Mouse (Mus musculus): Measurements from ENCODE around the gene Hbs1l. TPM values are rescaled to one million over a fixed set of nuclear protein-coding genes. Genes with fewer than 3 reads are reported as not detected.
"Not testable (repeated sequence)": the region's sequence is repeated elsewhere in the genome, so short reads cannot be mapped to it uniquely, and the experiment has no call there.

Hbs1l gene
- total and polyA plus RNA-seq, 3 experiments, result 13.5 to 79.7 (median 72.9) TPM

DNA sequence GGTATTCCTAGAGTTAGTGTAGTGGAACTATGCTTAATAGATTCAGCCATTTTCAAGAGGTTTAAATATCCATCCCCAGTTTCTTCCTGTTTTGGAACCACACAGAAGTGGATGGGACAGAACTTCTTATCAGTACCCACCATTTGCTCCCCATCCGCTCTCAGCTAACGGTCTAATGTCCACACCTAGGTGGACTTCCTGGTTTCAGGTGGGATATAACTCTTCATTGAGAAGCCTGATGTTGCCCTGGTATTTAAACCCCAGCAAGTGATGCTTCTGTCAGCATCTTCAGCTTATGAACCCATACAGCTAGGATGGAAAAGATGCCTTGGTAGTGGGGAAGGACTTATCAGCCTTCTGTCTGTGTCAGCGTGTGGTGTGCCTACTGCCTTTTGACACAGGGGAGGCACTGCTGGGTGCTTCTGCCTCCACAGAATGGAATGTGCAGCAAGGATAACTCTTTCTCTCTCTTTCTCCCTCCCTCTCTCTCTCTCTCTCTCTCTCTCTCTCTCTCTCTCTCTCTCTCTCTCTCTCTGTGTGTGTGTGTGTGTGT is 89.4 kb downstream of the Hbs1l start:
- intact Hi-C loops (cut with DNase I), result loop anchor here (2.0 to 10.0 kb wide), 2 partner anchors 76 to 210 kb away; partner anchors contain the start of gene 1700020N01Rik
- WGBS, result 61% methylated on average over 3 of the region's 3 CpGs

DNA sequence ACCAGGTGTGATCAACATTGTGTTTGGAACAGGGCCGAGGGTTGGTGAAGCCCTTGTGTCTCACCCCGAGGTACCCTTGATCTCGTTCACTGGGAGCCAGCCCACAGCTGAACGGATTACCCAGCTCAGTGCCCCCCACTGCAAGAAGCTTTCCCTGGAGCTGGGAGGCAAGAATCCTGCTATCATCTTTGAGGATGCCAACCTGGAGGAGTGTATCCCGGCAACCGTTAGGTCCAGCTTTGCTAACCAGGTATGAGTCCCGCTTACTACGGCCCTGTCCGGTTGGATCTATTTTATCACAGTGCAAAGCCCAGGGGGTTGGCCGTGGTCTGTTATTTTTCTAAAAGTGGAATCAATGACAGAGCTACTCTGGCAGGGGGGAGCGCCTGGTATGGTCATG is 93.3 kb downstream of the Hbs1l start:
- Histone ChIP-seq H3K9ac (ENCODE audit: low read depth, low read length) (no peak overlapping the region), H3K27me3 (ENCODE audit: control insufficient read depth, insufficient read depth, low read length) (no peaks in the 10 kb centered on the region), H3K4me1 (ENCODE audit: control insufficient read depth, insufficient read depth, low read length) (no peaks in the 10 kb centered on the region), H3K27ac (no peak overlapping the region), H3K36me3 (ENCODE audit: control insufficient read depth, insufficient read depth, low read length) (no peaks in the 10 kb centered on the region), H3K4me3 (no peak overlapping the region), H3K79me2 (replicated peaks; ENCODE audit: control insufficient read depth, insufficient read depth, low read length) (no peaks in the 10 kb centered on the region)
- WGBS, result 90% methylated on average over 11 of the region's 11 CpGs
- intact Hi-C loops (cut with DNase I), result loop anchor here (10.0 kb wide), 1 partner anchor 206 kb away; the partner anchor contains the start of gene 1700020N01Rik
- DNase-seq, result no peak
- TF ChIP-seq EP300 (IDR thresholded peaks at IDR 0.05; ENCODE audit: insufficient read depth, low read depth, low read length), result no peak
- no peak for TF ChIP-seq POLR2A (IDR thresholded peaks at IDR 0.05; ENCODE audit: insufficient read depth, low read depth, low read length)
- TF ChIP-seq CTCF (IDR thresholded peaks at IDR 0.05), result no peak

More for the DNA sequence above, 89.4 kb downstream of the Hbs1l start:
- H3K27me3 ChIP-seq (ENCODE audit: control insufficient read depth, insufficient read depth, low read length), result no peaks in the 10 kb centered on the region
- H3K4me1 ChIP-seq (ENCODE audit: control insufficient read depth, insufficient read depth, low read length), result no peaks in the 10 kb centered on the region
- H3K36me3 ChIP-seq (ENCODE audit: control insufficient read depth, insufficient read depth, low read length), result no peaks in the 10 kb centered on the region
- H3K4me3 ChIP-seq, result no peak overlapping the region
- no peak for DNase-seq
- H3K9ac ChIP-seq (ENCODE audit: low read depth, low read length), result no peak overlapping the region
- no peaks in the 10 kb centered on the region for H3K79me2 ChIP-seq (replicated peaks; ENCODE audit: control insufficient read depth, insufficient read depth, low read length)
- no peak overlapping the region for H3K27ac ChIP-seq
- TF ChIP-seq EP300 (IDR thresholded peaks at IDR 0.05; ENCODE audit: insufficient read depth, low read depth, low read length) (no peak), POLR2A (IDR thresholded peaks at IDR 0.05; ENCODE audit: insufficient read depth, low read depth, low read length) (no peak), CTCF (IDR thresholded peaks at IDR 0.05) (no peak)

DNA sequence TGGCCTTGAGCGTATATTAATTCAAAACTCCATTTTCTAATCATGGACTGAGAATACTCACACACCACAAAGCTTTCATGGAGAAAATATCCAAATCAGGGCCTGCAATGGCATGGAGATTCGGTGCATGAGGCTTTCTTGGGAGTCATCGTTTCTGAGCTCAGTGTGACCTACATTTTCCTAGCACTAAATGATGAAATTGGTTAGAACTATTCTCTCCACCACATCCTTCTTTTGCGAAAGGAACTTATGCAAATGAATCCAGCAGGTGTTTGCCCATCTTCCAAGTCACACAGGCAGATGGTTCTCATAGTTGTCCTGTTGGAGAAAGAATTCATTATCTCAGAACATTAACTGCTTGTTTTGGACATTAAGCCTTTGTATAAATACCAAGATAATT is 94.7 kb downstream of the Hbs1l start:
- no peak for DNase-seq
- TF ChIP-seq EP300 (IDR thresholded peaks at IDR 0.05; ENCODE audit: insufficient read depth, low read depth, low read length) (no peak), CTCF (IDR thresholded peaks at IDR 0.05) (no peak), POLR2A (IDR thresholded peaks at IDR 0.05; ENCODE audit: insufficient read depth, low read depth, low read length) (no peak)
- intact Hi-C loops (cut with DNase I), result no loop called here
- Histone ChIP-seq H3K4me3 (no peak overlapping the region), H3K36me3 (ENCODE audit: control insufficient read depth, insufficient read depth, low read length) (no peaks in the 10 kb centered on the region), H3K4me1 (ENCODE audit: control insufficient read depth, insufficient read depth, low read length) (no peaks in the 10 kb centered on the region), H3K27ac (no peak overlapping the region), H3K9ac (ENCODE audit: low read depth, low read length) (no peak overlapping the region), H3K27me3 (ENCODE audit: control insufficient read depth, insufficient read depth, low read length) (no peaks in the 10 kb centered on the region), H3K79me2 (replicated peaks; ENCODE audit: control insufficient read depth, insufficient read depth, low read length) (no peaks in the 10 kb centered on the region)
- WGBS, result 92% methylated on average over 4 of the region's 4 CpGs

DNA sequence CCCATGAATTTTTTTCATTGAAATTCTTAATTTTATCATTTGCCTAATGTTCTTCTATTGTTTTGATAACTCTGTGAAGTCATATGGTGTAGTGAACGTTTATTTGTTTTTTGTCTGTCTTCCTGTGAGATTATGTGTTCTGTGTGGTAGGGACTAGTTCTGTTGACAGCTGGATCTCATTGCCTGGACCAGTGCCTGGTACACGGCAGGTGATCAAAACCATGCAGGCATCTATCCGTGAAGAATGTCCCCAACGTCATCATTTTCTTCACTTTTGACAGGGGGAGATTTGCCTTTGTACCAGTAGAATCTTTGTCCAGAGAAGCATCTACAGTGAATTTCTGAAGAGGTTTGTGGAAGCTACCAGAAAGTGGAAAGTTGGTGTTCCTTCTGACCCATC is 95.5 kb downstream of the Hbs1l start:
- TF ChIP-seq CTCF (IDR thresholded peaks at IDR 0.05), result no peak
- TF ChIP-seq POLR2A (IDR thresholded peaks at IDR 0.05; ENCODE audit: insufficient read depth, low read depth, low read length), result no peak
- TF ChIP-seq EP300 (IDR thresholded peaks at IDR 0.05; ENCODE audit: insufficient read depth, low read depth, low read length), result no peak
- DNase-seq, result no peak
- Histone ChIP-seq H3K4me3 (no peak overlapping the region), H3K36me3 (ENCODE audit: control insufficient read depth, insufficient read depth, low read length) (no peaks in the 10 kb centered on the region), H3K4me1 (ENCODE audit: control insufficient read depth, insufficient read depth, low read length) (no peaks in the 10 kb centered on the region), H3K9ac (ENCODE audit: low read depth, low read length) (no peak overlapping the region), H3K27me3 (ENCODE audit: control insufficient read depth, insufficient read depth, low read length) (no peaks in the 10 kb centered on the region), H3K27ac (no peak overlapping the region), H3K79me2 (replicated peaks; ENCODE audit: control insufficient read depth, insufficient read depth, low read length) (no peaks in the 10 kb centered on the region)
- 44% methylated on average over 4 of the region's 4 CpGs for WGBS
- intact Hi-C loops (cut with DNase I), result no loop called here

DNA sequence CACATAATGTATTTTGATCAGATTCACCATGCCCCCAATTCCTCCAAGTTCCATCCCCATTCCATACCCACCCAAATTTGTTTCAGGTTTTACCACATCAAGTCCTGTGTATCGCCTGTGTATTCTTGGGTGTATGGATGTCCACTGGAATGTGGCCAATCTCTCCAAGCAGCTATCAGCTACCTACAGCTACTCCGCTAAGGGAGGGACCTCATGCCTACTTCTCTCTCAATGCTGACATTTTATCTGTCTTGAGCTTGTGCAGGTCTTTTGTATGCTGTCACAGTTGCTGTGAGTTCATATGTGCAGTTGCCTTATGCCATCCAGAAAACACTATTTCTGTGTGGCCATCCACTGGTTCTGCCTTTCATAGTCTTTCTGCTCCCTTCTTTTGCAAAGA is 97.6 kb downstream of the Hbs1l start:
- no peak overlapping the region for H3K4me3 ChIP-seq
- no peak overlapping the region for H3K27ac ChIP-seq
- H3K36me3 ChIP-seq (ENCODE audit: control insufficient read depth, insufficient read depth, low read length), result no peaks in the 10 kb centered on the region
- intact Hi-C loops (cut with DNase I), result no loop called here
- no peaks in the 10 kb centered on the region for H3K79me2 ChIP-seq (replicated peaks; ENCODE audit: control insufficient read depth, insufficient read depth, low read length)
- no peak overlapping the region for H3K9ac ChIP-seq (ENCODE audit: low read depth, low read length)
- TF ChIP-seq CTCF (IDR thresholded peaks at IDR 0.05) (no peak), EP300 (IDR thresholded peaks at IDR 0.05; ENCODE audit: insufficient read depth, low read depth, low read length) (no peak), POLR2A (IDR thresholded peaks at IDR 0.05; ENCODE audit: insufficient read depth, low read depth, low read length) (no peak)
- no peaks in the 10 kb centered on the region for H3K27me3 ChIP-seq (ENCODE audit: control insufficient read depth, insufficient read depth, low read length)
- 84% methylated on average over 2 of the region's 2 CpGs for WGBS
- no peaks in the 10 kb centered on the region for H3K4me1 ChIP-seq (ENCODE audit: control insufficient read depth, insufficient read depth, low read length)
- DNase-seq, result no peak

DNA sequence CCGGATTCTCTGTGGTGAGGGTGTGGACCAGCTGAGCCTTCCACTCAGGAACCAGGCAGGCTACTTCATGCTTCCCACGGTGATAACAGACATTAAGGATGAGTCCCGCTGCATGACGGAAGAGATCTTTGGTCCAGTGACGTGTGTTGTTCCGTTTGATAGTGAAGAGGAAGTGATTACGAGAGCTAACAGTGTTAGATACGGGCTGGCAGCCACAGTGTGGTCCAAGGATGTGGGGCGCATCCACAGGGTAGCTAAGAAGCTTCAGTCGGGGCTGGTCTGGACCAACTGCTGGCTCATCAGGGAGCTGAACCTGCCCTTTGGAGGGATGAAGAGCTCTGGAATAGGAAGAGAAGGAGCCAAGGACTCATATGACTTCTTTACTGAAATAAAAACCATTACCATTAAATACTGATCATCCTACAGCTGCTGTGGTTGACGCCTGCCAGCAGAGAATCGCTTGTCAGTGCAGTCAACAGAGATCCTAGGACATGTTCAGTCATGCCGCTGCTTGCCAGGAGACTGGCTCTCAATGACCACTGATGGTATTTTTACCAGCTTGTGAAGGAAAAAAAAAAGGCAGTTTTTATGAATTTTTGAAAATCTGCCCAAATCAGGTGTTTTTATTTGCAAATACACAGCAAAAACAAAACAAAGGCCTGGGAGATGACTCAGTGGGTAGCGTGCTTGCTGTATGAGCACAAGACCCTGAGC is 99.8 kb downstream of the Hbs1l start:
- no peaks in the 10 kb centered on the region for H3K27me3 ChIP-seq (ENCODE audit: control insufficient read depth, insufficient read depth, low read length)
- DNase-seq, result no peak
- H3K4me3 ChIP-seq, result no peak overlapping the region
- intact Hi-C loops (cut with DNase I), result no loop called here
- TF ChIP-seq CTCF (IDR thresholded peaks at IDR 0.05) (no peak), POLR2A (IDR thresholded peaks at IDR 0.05; ENCODE audit: insufficient read depth, low read depth, low read length) (no peak), EP300 (IDR thresholded peaks at IDR 0.05; ENCODE audit: insufficient read depth, low read depth, low read length) (no peak)
- H3K4me1 ChIP-seq (ENCODE audit: control insufficient read depth, insufficient read depth, low read length), result peaks cover 5% of the 10 kb centered on the region
- H3K79me2 ChIP-seq (replicated peaks; ENCODE audit: control insufficient read depth, insufficient read depth, low read length), result no peaks in the 10 kb centered on the region
- no peak overlapping the region for H3K27ac ChIP-seq
- H3K9ac ChIP-seq (ENCODE audit: low read depth, low read length), result no peak overlapping the region
- no peaks in the 10 kb centered on the region; the same call in 1 of the 2 replicates for H3K36me3 ChIP-seq (ENCODE audit: control insufficient read depth, insufficient read depth, low read length)
- 50% methylated on average over 14 of the region's 14 CpGs for WGBS

DNA sequence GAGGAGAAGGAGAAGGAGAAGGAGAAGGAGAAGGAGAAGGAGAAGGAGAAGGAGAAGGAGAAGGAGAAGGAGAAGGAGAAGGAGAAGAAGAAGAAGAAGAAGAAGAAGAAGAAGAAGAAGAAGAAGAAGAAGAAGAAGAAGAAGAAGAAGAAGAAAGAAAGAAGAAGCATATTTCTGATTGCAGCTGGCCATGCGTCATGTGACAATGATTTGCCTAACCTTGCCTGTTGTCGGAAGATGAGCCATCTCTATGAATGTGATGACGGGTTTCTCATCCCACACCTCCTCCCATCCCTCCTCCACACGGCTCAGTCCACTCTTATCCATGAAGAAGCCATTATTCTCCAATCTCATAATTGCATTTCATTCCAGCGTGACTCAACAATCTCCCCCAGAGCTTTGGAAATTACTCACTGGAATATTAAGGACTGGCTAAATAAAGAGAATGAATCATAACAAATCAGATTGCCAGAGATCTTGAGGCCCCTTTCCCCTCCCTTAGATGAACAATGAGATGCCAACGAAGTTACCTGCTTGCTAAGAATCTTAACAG is 103.2 kb downstream of the Hbs1l start:
- DNase-seq; H3K27ac ChIP-seq; H3K9ac ChIP-seq (ENCODE audit: low read depth, low read length); H3K27me3 ChIP-seq (ENCODE audit: control insufficient read depth, insufficient read depth, low read length); H3K4me3 ChIP-seq; intact Hi-C loops (cut with DNase I); H3K79me2 ChIP-seq (replicated peaks; ENCODE audit: control insufficient read depth, insufficient read depth, low read length); H3K36me3 ChIP-seq (ENCODE audit: control insufficient read depth, insufficient read depth, low read length); H3K4me1 ChIP-seq (ENCODE audit: control insufficient read depth, insufficient read depth, low read length): not testable (repeated sequence)
- 66% methylated on average over 6 of the region's 6 CpGs for WGBS

All from heart, adult 2 months (tissue).